Mouse (Mus musculus): ENCODE measurements at regions not wholly inside any gene's neighbourhood (a gene's known extent, or its start where the extent isn't known, plus 50 kb on each side); places are given as distances from the start of the nearest gene placed in this dataset.
A peak's percentile ranks its signal among the peaks of the same experiment; 100 is the strongest.

DNA sequence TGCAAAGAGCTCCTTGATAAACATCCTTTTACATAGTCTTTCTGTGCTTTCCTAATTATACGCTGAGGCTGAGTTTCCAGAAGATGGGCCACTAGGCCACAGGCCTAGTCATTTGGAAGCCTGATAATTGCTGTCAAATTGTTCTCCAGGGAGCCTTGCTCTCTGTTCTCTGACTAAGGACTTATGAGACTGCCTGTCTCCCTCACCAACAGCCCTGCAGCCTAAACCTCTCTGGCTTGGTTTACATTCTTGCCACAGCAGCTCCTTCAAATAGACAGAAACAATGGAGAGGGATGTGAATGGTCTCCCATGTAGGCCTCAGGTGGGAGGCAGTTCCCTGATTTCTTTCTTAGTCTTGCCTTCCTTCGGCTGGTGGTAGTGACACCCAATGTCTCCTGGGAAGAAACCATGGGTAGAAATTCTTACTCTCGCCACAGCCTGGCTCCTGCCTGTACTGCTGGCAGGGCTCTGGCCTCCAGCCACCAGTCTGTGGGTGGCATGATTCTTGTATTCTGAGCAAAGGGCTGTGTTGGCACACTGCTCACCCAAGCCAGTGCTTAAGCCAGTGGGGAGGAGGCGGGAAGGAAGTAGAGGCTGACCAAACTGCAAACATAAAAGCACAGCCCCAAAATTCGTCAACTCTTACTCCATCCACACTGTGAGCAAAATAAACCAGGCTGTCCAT, 176.2 kb upstream of the Marcks start:
- no peak for DNase-seq

DNA sequence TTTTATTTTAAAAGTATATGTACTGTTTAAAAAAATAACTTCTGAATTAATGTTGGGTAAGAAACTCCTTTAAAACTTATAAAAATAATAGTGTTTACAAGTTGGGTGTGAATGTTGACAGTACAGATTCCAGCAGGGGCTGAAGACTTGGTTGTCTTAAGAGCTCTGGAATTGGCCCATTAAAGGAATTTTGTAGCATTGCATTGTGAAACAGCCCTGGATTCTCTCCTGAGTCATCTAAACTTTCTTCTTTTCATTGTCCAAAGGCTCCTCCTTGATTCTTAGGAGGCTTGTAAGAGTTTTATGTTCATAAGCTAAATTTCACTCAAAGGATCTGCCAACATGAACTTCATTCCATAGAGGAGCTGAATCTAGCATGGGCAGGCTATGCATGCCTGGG, 174.7 kb upstream of the Marcks start:
- no peak for DNase-seq

DNA sequence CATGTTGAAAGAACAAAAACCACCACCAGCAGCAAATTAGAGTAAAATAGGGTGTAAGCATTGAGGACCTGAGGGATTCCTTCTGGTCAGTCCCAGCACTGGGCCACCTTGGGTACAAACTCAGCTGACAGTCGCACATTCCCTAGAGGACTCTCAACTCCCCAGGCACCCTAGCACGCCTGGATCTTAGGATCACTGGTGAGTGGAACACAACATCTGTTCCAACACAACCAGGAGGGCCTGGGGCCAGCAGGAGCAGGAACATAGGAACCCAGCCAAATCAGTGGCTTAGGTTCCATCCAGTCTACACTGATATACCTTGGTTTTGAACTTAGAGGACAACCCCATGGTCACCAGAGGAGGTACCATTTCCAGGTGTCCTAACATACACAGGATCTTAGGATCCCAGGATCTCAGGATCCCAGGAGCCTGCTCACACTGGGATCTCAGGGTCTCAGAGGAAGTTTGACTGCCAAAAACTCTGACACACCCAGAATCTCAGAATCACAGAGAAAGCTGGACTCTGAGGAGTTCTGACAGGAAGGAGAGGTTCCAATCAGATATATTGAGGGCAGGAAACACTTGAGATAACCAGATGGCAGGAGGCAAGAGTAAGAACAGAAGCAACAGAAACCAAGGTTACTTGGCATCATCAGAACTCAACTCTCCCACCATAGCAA, 171.7 kb upstream of the Marcks start:
- DNase-seq: no peak

DNA sequence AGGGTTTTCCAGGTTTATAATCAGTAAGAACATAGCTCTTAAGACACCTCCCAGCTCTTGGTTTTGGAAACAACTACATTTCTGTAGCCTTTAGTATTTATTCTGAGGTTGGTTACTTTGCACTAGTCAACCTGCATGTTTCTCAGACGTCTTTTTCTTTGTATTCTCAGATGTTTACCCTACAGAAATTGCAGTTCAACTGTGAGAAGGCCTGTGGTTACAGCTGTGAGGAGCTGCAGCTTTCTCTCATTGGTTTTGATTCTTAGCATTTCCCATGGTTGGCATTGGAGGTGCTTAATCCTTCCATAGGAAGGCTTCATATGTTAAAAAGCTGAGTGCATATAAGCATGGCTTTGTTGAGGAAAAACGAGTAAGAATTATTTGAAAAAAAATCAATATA, 165.9 kb upstream of the Marcks start:
- no peak for DNase-seq

DNA sequence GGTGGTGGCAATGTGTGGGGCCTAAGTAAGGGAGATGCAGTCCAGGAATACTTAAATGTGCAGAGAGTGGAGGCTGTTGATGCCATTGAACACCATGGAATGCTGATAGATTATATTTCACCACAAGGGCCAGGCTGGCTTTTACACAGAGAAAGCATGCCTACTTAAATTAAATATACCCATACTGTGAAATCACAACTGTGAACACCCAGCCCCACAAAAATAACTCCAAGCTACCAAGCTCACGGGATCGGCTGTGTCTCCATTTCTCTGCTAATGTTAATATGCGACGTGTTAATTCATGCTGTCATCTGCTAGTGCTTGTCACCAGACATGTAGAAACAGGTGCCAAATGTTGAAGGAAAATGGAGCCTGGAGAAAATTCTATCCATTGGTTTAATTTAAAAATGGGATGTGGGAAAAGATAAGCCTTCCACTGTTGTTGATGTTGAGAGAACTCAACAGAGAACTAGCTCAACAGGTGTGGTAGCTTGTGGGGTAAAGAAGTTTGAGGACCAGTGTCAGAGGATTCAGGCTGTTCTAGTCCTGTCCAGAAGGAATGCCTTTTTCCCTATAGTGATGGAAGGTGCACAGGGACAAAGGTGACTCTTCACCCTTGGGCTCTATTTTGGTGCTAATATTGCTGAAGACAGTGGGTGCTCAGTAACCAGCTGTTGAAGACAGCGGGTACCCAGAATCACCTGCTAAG, 161.6 kb upstream of the Marcks start:
- DNase-seq: no peak

DNA sequence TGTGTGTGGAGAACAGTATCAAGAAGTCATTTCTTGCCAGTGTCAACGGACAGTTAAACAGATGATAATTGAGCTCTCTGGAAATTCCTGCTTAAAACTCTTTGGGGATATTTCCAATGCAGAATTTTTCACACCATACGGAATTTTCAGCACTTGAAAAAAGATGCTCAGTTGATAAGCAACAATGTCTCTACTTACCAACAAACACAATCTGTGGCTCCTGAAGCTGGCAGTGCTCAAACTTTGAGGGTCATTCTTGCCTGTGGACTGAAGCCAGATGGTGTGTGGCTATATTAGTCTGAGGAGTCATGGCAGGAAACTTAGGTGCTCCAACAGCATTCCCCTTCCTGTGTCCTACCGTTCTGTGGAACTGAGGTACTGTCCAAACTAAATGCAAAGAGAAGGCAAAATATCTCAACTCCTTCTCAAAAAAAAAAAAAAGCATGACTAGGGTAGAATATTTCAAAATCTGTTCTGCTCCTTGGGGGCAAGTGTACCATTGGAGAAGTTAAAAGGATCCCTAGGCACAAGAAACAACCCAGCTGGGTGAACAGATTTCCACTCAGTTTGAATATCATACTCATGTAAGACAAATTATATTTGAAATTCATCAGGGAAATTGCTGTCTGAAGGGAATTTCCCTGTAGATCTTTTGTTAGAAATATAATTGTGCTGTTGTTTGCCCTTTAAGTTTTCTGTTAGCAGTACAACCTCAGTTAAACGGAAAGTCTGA, 160.1 kb upstream of the Marcks start:
- DNase-seq: no peak

DNA sequence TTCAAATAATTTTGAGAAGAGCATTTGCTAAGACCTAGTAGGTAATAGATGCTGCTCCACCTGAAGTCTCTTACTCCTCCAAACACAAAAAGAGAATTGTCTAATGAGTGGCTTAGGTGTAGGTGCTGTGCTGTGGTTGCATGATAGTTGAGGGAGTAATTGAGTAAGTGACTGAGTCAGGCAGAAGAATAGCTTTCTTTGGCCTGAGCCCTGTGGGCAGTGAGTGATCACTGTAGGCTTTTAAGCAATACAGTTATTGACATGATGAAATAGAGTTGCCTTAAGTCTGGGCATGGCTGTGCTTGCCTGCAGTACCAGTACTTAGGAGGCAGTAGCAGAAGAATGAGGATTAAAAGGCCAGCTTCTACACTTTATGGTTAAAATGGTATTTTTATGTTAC, 155.5 kb upstream of the Marcks start:
- DNase-seq: no peak

DNA sequence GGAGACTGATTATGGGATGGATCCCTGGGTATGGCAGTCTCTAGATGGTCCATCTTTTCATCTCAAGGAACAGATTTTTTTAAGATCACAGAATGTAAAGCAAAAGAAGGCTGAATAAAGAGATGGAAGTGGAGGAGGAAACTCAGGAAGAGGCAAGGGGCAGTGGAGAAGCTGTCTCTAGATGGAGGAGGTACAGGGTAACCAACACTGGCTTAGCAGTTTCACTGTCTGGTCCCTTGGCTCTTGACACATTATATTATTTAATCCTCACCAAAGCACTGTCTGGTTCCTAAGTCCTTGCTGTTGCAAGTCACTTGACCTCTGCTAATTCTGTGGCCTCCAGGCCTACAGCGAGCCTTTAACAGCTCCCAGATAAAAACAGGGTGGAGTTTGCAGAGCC, 154.6 kb upstream of the Marcks start:
- no peak for DNase-seq

DNA sequence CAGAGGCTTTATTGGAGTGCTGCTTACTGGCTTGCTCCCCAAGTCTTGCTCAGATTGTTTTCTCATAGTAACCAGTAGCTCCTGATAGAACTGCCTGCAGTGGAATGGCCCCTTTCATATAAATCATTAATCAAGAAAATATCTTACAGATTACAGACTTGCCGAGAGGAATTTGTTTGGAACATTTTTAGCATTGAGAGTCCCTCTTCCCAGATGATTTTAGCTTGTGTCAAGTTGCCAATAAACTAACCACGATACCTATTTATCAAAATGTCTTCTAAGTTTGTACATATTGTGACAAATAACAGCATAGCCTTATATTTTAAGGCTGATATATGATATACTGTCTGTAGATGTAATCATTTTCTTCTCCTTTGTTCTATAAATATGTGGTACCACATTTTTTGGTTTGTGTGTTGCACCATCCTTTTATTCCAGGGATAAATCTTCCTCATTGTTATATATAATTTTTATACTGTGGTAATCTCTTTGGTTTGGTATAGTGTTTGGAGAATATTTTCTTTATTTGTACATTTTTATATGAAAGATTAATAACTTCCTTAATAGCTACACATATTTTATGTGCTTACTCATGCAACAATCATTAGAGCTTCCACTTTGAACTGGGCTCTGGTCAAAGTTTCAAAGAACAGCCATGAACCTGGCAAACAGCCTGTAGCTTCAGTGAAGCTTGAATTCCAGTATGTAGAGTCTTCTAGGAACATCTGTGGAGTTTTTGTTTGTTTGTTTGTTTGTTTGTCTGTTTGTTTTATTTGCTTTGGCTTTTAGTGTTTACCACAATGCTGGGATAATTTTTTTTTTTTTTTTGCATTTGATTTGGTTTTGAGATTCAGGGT, 153.1 kb upstream of the Marcks start:
- DNase-seq: no peak

DNA sequence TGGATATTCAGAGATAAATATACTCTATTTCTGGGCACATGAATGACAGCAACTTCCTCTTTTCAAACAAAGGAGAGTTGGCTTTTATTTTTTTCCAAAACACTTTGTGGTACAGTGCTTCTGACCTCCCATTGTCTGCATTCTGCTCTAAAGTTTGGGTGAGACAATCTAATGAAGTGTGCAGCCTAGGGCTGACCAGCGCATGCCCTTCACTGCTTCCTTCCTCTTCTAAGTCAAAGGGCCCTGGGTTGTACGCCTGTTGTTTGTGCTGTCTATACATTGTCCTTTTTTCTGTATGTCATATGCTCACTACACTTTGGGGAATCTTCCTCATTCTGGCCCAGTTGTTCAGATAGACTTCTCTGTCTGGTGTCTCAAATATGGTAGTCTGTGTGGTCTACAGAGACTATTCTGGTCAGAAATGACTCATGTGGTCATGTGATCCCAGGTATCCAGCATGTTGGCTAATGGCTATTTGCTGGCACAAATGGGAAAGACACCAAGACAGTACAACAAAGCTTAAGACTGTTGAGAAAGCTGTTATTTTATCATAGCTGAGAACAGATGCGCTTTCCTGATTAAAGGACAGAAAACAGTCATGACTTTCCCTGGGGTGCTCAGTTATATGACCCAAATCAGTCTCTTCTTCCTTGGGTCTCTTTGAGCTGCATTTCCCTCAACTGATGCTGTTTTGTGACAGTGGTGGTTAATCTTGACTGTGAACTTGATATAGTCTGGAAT, 151.4 kb upstream of the Marcks start:
- peak; percentile 41 to 44 for DNase-seq

DNA sequence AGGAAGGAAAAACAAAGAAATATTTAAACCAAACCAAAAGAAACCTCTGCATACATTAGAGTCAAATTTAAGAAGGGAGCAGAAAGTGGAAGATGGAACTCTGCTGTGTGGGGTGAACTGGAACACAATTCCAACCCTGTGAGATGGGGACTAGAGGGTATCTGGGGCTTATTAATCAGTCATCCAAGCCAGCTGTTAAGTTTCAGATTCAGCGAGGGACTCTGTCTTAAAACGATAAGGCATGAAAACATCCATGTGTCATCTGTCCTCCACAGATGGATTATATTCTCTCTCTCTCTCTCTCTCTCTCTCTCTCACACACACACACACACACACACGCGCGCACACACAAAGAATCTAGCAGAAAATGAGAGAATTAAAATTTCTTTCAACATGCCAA, 147.6 kb upstream of the Marcks start:
- DNase-seq: no peak

DNA sequence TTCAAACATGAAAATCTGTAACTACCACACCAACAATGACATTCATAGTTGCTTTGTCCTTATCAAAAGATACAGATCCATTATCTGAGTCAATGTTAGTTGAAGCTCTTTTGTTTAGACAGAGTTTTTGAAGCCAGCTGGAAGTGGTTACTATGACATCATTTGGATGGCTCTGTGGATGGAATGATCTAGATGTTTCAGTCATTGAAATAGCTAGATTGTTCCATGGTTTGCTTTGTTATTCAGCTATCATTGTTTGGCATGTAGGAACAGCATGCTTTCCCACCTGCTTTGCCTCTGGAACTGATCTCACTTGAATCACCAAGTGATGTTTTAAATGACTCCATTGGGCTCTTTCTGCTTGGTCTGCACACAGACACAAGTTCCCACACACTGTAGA, 144.2 kb upstream of the Marcks start:
- no peak for DNase-seq

DNA sequence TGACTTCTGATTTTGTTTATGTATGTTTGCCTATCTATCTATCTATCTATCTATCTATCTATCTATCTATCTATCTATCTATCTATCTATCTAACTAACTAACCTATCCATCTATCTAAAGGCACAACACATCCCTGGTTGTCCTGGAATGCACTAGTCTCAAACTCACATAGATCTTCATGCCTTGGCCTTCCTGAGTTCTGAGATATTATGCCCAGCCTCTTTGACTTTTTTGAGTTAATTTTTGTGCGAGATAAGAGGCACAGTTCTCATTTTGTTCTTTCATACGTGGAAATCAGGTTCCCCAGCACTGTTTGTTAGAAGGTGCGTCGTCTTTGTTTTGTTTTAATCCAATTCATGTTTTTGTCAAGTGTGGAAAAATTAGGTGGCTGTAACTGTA, 142.1 kb upstream of the Marcks start:
- DNase-seq: no peak

DNA sequence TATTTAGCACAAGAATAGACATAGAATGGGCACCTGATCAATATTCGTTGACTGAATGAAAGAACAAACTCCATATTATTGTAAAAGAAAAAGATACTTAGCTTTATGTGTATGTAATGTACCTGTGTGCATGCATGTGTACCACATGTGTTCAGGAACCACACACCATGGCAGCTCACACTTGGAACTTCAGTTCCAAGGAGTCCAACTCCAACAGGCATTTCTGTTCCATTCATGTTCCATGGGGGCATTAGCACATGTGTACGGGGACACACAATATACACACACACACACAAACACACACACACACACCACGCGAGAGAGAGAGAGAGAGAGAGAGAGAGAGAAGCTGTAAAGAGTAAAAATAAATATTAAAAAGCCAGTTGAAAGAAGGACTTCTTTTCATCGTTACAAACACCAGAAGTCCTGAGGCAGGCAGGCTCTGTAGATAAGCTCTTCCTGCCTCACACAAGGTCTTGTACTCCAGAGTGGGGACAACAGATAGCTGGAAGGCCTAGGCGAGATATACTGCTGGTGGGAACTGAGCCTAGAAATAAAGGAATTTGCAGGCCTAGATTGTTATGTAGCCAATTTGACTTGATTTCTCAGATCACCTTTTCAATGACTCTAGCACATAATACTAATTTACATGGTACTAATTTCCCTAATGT, 141.6 kb upstream of the Marcks start:
- DNase-seq: no peak

DNA sequence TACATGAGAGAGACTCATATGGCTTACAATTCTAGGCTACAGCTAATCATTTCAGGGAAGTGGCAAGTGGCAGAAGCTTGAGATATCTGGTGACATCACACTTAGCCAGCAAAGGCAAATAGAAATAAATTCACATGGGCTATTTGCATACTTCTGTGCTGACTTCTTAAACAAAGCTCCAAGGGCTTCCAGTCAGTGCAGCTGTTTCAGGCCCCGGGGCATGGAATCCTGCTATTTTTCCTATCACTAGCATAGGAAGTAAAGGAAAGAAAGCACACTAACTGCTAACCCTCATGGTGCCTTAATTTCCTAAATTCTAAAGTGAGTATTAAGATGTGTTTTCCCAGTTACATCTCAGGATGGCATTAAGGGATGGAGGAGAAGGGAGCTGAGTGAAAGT, 140.6 kb upstream of the Marcks start:
- DNase-seq: no peak

DNA sequence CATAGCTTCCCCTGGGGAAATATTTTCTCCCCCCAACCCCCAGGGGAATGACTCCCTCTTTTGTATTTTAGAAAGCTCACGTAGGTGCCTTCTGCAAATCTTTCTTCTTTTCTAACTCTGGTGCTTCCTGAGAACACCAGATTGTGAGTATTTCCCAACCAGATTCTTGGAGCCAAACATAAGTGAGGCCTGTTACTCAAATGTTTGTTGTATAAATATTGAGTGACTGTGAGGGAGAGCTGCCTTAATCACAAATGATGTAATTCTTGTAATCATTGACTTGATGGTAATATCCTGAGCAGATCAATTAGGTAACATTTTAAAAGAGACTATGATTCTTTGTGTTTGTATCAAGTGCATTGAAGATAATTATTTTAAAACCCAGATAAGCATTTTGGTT, 137.1 kb upstream of the Marcks start:
- no peak for DNase-seq

DNA sequence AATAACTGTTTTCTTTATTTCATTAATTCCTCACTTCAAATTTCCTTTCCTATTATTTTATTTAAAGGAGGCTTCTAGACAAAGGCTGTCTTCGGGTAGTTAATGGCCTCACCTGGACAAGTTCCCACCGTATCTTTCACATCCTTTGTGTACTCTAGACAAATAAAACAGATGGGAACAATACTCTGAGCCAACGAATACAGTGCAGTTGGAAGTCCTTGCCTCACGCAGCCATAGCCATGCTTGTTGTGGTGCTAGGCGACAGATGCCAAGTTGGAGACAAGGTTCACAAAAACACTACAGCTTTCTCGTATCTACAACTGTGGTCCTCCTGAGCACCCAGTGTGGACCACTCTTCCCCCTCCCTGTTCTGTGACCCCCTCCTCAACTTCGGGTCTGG, 136.6 kb upstream of the Marcks start:
- DNase-seq: no peak

DNA sequence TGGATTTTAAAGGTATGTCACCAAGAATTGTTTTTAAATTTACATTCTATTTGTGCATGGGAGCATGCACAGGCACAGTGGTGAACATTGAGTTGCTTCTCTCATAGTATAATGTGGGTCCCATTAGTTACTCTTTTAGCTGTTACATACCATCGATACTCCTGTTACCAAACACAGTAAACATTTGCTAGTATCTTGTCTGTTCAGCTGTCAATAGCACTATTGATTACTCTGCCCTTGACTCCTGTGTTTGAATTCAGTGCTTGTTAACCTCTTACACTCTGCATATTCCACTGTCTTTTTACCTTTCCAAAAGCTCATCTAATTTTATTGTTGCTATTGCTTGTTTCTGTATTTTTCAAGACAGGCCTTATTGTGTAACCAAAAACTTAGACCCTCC, 133.2 kb upstream of the Marcks start:
- DNase-seq: no peak

DNA sequence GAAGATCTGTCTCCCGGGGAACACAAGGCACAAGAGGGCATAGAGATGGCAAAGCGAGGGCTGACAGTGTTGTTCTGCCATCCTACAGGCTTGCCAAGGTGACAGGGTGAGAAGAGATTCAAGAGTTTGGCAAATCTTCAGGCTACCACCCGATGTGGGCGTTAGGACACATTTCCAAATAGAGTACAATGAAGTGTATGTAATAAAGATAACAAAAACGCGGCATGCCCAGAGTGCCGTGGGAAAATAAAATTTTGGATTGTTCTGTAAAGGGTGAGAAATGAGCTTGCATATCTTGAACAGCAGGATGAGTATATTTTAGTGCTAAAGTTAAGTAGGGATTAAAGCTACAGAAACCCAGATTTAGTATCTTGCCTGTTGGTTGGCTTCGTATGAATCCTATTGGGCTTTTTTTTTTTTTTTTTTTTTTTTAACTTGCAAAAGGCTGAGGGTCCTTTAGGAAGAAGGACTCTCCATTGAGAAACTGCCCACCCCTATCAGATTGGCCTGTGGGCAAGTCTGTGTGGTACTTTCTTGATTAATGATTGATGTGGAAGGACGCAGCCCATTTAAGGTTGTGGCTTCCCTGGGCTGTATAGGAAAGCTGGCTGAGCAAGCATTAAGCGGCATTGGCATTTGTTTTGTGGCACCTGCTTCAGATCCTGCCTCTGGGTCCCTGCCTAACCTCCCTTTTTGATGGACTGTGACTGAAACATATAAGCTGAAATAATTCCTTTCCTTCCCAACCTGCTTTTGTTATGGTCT, 131.7 kb upstream of the Marcks start:
- DNase-seq: no peak

DNA sequence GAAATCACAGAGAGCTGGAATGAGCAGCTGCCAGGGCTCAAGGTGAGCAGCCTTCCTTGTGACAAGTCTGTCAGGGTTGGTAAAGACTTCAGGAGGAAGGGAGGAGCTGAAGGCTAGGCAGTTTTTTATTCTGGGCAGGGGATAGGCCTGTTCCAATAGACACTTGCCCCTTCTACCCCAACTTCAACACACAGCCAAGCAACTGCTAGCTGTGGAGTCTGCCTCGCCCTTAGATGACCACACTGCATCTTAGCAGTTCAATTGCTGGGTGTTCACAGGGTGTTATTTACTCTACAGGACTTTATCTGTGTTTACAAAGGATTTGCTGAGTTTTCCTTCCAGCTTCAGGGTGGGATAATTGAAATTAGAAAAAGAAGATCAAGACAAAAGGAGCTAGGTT, 128.2 kb upstream of the Marcks start:
- DNase-seq: no peak

Measured in B cell, adult 2 months (primary cell).